Mouse (Mus musculus): ENCODE results near the gene Gm14295. TPM values are rescaled to one million over a fixed set of nuclear protein-coding genes. Genes with fewer than 3 reads are reported as not detected.
"Not testable (repeated sequence)": the region's sequence is repeated elsewhere in the genome, so short reads cannot be mapped to it uniquely, and the experiment has no call there.

Gm14295 gene
- not detected in 2 replicates for polyA plus RNA-seq (2012)

- H3K9me3 ChIP-seq (ENCODE audit: control insufficient read depth, low read length); H3K4me3 ChIP-seq (replicated peaks); H3K4me1 ChIP-seq (ENCODE audit: control insufficient read depth); H3K27me3 ChIP-seq (ENCODE audit: control insufficient read depth); H3K36me3 ChIP-seq (ENCODE audit: control insufficient read depth): not testable (repeated sequence)
Observed at GRCm38 (mm10) chr2:176798312-176798711, at the start of gene Gm14295. Gene Gm14295 (plus strand): TSS chr2:176798612.

GRCm38 (mm10) chr2:176798785-176799184 is 373 bp downstream of the Gm14295 start:
- H3K4me1 ChIP-seq (ENCODE audit: control insufficient read depth); H3K4me3 ChIP-seq (replicated peaks); H3K36me3 ChIP-seq (ENCODE audit: control insufficient read depth); H3K27me3 ChIP-seq (ENCODE audit: control insufficient read depth); H3K9me3 ChIP-seq (ENCODE audit: control insufficient read depth, low read length): not testable (repeated sequence)

- H3K4me1 ChIP-seq (ENCODE audit: control insufficient read depth); H3K9me3 ChIP-seq (ENCODE audit: control insufficient read depth, low read length); H3K27me3 ChIP-seq (ENCODE audit: control insufficient read depth); H3K4me3 ChIP-seq (replicated peaks); H3K36me3 ChIP-seq (ENCODE audit: control insufficient read depth): not testable (repeated sequence)
Observed at GRCm38 (mm10) chr2:176830840-176831239, 32.4 kb downstream of the Gm14295 start, which contains the start of gene Gm14408. Gene Gm14408 (plus strand): TSS chr2:176831140.

Other genes starting within 250 kb of the Gm14295 start
- gene Gm14308, start 162.3 kb upstream of the Gm14295 start, polyA plus RNA-seq (2012) = 0.04 TPM in 1 of 2 replicates, not detected in the other
- gene Zfp973, start 128.1 kb upstream of the Gm14295 start, polyA plus RNA-seq (2012) = not detected in 2 replicates
- gene Gm14305, start 90.3 kb upstream of the Gm14295 start, polyA plus RNA-seq (2012) = 0.03 and 0.07 TPM in 2 replicates
- gene Gm14408, start 32.5 kb downstream of the Gm14295 start, polyA plus RNA-seq (2012) = not detected in 2 replicates
- gene Gm14296, start 129.2 kb downstream of the Gm14295 start, polyA plus RNA-seq (2012) = 0.01 TPM in 1 of 2 replicates, not detected in the other
- gene Gm14419, start 202.3 kb downstream of the Gm14295 start, polyA plus RNA-seq (2012) = not detected in 2 replicates